Mouse (Mus musculus) lung, embryonic 16.5 days (tissue): Measurements from ENCODE around the gene Npff. TPM values are rescaled to one million over a fixed set of nuclear protein-coding genes. Genes with fewer than 3 reads are reported as not detected.

Experiments used
- ATAC-seq: fragments of 200-750 bp; cut with Nextera tagmentation; 2 replicates; pipeline ENCODE4 v1.8.0; 2017; ENCODE audit warnings: low read depth, mild to moderate bottlenecking, moderate library complexity
- H3K27ac ChIP-seq: fragments of 300-500 bp; sonication (generic); 2 replicates; pipeline ENCODE4 v1.5.1; 2014; ENCODE audit warnings: mild to moderate bottlenecking, control low read depth, low read length
- H3K27me3 ChIP-seq: fragments of 300-500 bp; sonication (generic); 2 replicates; pipeline ENCODE4 v1.6.1; 2014; ENCODE audit warnings: low read depth, low read length, mixed read lengths; ENCODE audit not compliant: control insufficient read depth, insufficient read depth
- H3K36me3 ChIP-seq: fragments of 300-500 bp; sonication (generic); 2 replicates; pipeline ENCODE4 v1.6.1; 2014; ENCODE audit warnings: low read length; ENCODE audit not compliant: control insufficient read depth, insufficient read depth
- H3K4me1 ChIP-seq: fragments of 300-500 bp; sonication (generic); replicated peaks from 2 replicates; pipeline ENCODE4 v1.6.1; 2014; ENCODE audit warnings: low read length, mixed read lengths; ENCODE audit not compliant: control insufficient read depth, insufficient read depth
- H3K4me2 ChIP-seq: fragments of 300-500 bp; sonication (generic); 2 replicates; pipeline ENCODE4 v1.6.1; 2014; ENCODE audit warnings: low read depth, low read length, control low read depth
- H3K4me3 ChIP-seq: fragments of 300-500 bp; sonication (generic); 2 replicates; pipeline ENCODE4 v1.5.1; 2014; ENCODE audit warnings: mild to moderate bottlenecking, low read length, control low read depth
- H3K9ac ChIP-seq: fragments of 300-500 bp; sonication (generic); 2 replicates; pipeline ENCODE4 v1.6.1; 2014; ENCODE audit warnings: low read length, control low read depth
- H3K9me3 ChIP-seq: fragments of 300-500 bp; sonication (generic); 2 replicates; pipeline ENCODE4 v1.6.1; 2016; ENCODE audit warnings: low read length; ENCODE audit not compliant: control insufficient read depth
- WGBS: fragments of 180-500 bp; shearing (Covaris S2); extraction: QIAGEN DNeasy Blood & Tissue Kit; methylation state at CpG from one replicate; pipeline ENCODE4 v1.1.7; 2014; 5-methylcytosine and 5-hydroxymethylcytosine counted together
- polyA plus RNA-seq: library from polyadenylated mRNA; unstranded; fragments of >200 nt; fragmentation: Nextera tagmentation; extraction: Ambion mirVana; gene quantifications from 2 replicates; pipeline ENCODE4 v1.2.1, GENCODE M21; 2015

The Npff gene
- polyA plus RNA-seq, 1 experiment from 2014 or later, result 4.4 TPM

DNA sequence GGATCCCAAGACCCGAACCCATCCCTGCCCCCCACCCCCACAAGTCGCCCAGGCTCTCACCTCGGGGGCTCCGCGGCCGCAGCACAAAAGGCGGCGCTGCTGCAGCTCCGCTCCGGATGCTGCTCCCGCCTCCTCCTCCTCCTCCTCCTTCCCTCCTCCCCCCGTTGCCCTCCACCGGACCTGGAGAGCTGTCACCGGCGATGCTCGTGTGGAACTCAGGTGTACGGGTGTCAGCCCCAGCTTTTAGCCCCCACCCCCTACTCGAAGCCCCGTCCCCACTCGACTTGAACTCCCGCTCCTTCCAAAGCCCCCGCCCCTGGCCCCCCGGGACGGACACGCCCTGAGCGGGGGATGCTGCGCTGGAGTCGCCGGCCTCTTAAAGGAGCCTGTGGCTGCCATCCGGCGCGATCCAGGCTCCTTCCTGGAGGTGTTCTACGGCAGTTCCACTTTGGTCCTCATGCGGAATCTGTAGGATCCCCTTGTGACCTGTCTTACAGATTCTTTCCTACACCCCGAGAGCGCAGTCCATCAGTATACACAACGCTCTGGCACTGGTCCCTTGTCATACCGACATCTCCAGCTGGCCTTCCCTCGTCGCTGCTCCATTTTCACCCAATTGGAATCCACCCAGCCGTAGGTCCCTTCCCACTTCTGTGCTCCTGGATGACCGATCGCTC, 7.9 kb downstream of the Npff start, which contains the start of gene Map3k12:
Map3k12 (minus strand) TSS at position 337 of the 677 bp plus-strand sequence.
- H3K9ac ChIP-seq, result peak within 1 kb of the TSS; percentile 64
- H3K36me3 ChIP-seq, result no peaks in the 10 kb centered on the region
- WGBS, result under 1% methylated on average over 43 of the region's 43 CpGs
- peaks cover 17% of the 10 kb centered on the region for H3K4me1 ChIP-seq
- peak within 1 kb of the TSS; percentile 60 for H3K4me3 ChIP-seq
- no peak; the same call in 1 of the 2 replicates for ATAC-seq
- H3K4me2 ChIP-seq, result peak within 1 kb of the TSS; percentile 89
- no peaks in the 10 kb centered on the region for H3K9me3 ChIP-seq
- no peaks in the 10 kb centered on the region for H3K27me3 ChIP-seq
- H3K27ac ChIP-seq, result peak within 1 kb of the TSS; percentile 83

DNA sequence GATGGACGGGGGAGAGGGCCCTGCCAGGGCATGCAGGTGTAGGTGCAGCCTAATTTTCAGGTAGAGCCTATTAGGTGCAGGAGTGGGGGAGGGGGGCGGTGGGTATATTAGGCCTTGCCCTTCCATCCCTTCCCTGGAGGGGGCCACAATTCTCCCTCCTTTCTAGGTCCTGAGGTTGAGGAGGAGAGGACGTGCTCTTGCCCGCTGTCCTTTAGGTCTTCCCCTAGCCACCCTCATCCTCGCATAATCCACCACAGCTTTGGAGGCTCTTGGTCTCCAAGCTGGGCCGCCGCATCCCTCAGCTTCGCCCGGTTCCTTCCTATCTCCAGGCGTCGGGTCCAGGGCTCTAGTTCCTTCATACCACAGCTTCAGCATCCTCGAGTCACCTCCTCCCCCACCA, 8.4 kb downstream of the Npff start:
- Histone ChIP-seq H3K4me1 (peaks cover 21% of the 10 kb centered on the region), H3K4me3 (peak overlapping the region; percentile 60), H3K36me3 (no peaks in the 10 kb centered on the region), H3K27me3 (no peaks in the 10 kb centered on the region), H3K4me2 (peak overlapping the region; percentile 89), H3K27ac (peak overlapping the region; percentile 83), H3K9ac (peak overlapping the region; percentile 64), H3K9me3 (no peaks in the 10 kb centered on the region)
- ATAC-seq, result no peak
- 1% methylated on average over 12 of the region's 12 CpGs for WGBS

DNA sequence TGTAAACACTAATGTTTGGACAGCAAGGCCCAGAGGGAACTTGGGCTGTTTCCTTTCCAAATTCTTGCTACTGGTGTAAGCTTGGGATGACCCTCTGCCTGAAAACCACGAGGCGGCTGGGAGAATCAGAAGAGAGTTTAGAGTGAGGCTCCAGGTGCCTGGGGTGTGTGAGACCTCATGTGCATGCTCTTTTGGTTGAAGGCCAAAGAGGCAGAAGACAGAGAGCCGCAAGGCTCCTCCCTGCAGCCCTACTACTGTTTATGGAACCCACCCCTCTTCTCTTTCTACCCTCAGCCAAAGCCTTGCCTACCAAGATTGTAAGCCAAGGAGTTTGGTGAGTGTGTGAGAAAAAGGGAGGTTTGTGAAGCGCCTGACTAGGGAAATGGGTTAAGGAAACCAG, 9.0 kb downstream of the Npff start:
- Histone ChIP-seq H3K27ac (peak overlapping the region; percentile 33; the same call in 1 of the 2 replicates), H3K9ac (peak overlapping the region; percentile 64), H3K4me3 (peak overlapping the region; percentile 60), H3K27me3 (no peaks in the 10 kb centered on the region), H3K36me3 (no peaks in the 10 kb centered on the region), H3K4me1 (peaks cover 26% of the 10 kb centered on the region), H3K9me3 (no peaks in the 10 kb centered on the region), H3K4me2 (peak overlapping the region; percentile 89)
- ATAC-seq, result no peak
- 42% methylated on average over 4 of the region's 4 CpGs for WGBS

DNA sequence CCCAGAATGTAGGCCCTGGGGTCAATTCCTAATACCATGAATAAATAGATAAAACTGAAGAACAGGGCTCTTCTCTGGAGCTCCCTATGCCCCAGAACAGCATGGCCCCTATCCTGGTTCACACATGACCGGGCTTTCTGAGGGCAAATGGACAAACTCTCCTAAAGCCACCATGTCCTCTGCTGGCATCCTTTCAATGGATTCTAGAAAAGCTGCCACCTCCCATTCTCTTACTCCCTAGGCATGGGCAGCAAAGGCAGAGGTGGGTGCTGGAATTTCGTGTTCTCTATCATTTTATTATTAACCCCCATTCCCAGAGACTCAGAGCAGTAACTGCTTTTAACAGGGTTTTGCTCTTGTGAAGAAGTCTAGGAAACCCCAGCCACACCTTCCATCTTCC, 9.5 kb downstream of the Npff start:
- Histone ChIP-seq H3K4me3 (no peak overlapping the region), H3K9ac (no peak overlapping the region), H3K4me1 (peaks cover 26% of the 10 kb centered on the region), H3K27ac (no peak overlapping the region), H3K27me3 (no peaks in the 10 kb centered on the region), H3K4me2 (0 out of 2 replicates have a peak overlapping the region, but pooled peaks have one; percentile 89), H3K36me3 (no peaks in the 10 kb centered on the region), H3K9me3 (no peaks in the 10 kb centered on the region)
- 79% methylated on average over 2 of the region's 2 CpGs for WGBS
- ATAC-seq, result no peak

DNA sequence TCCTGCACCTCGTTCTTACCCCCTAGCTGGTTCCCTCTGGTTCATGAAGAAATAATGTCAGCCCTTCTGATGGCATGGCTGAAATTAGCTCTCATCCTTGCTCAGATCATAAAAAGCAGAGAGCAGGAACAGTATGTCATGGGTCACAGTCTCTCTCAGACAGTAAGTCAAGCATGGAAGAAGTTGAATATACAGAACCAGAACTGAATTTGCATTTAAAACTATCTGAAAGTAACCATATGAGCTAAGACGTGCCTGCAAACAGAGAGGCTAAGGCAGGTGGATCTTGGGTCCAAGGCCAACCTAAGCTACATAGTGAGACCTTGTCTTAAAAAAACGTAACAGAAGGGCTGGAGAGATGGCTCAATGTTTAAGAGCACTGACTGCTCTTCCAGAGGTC, 11.7 kb downstream of the Npff start:
- Histone ChIP-seq H3K27ac (no peak overlapping the region), H3K4me3 (no peak overlapping the region), H3K4me1 (peaks cover 25% of the 10 kb centered on the region), H3K27me3 (no peaks in the 10 kb centered on the region), H3K9me3 (no peaks in the 10 kb centered on the region), H3K9ac (no peak overlapping the region), H3K36me3 (no peaks in the 10 kb centered on the region), H3K4me2 (no peak overlapping the region)
- 73% methylated on average over 3 of the region's 3 CpGs for WGBS
- ATAC-seq, result no peak

DNA sequence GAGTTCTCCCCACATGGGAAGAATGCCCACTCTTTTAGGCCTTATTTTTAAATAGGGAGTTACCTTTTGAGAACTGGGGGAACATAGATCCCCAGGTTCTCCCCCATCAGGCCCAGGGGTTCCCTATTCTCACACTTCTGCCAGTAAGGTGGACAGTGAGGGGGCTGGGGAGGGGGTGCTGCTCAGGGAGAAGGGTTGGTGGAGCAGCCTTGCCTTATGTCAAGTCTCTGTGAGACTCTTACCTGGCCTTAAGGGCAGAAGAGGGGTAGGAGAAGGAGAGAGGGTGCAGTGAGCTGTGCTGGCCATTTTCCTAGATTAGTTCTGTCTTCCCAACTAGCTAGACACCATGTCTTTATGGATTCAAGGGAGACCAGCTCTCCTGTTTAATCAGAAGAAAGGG, 12.3 kb downstream of the Npff start:
- Histone ChIP-seq H3K27me3 (no peaks in the 10 kb centered on the region), H3K4me1 (peaks cover 25% of the 10 kb centered on the region), H3K4me3 (no peak overlapping the region), H3K4me2 (no peak overlapping the region), H3K9me3 (no peaks in the 10 kb centered on the region), H3K9ac (no peak overlapping the region), H3K36me3 (no peaks in the 10 kb centered on the region), H3K27ac (no peak overlapping the region)
- no peak for ATAC-seq

DNA sequence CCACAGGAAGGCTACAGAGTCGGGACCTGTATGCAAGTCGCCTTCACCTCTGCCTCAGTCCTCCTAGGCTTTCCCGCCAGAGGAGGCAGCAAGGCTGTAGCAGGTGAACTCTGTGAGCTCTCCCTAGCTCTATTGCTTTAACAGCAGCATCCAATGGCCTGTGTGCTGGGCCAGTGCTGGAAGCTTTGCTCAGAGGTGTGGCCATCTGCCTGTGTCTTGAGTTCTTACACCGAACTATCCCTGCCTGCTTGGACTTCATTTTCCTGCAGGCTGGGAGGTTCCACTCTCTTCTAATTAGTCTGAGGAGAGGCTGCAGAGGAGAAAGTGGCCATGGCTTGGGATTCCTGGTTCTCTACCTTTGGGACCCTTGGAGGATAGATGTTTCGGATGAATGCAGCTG, 12.7 kb downstream of the Npff start:
- Histone ChIP-seq H3K4me1 (peaks cover 25% of the 10 kb centered on the region), H3K36me3 (no peaks in the 10 kb centered on the region), H3K27me3 (no peaks in the 10 kb centered on the region), H3K4me3 (no peak overlapping the region), H3K4me2 (no peak overlapping the region), H3K27ac (no peak overlapping the region), H3K9me3 (no peaks in the 10 kb centered on the region), H3K9ac (no peak overlapping the region)
- WGBS, result 51% methylated on average over 5 of the region's 5 CpGs
- ATAC-seq, result no peak

DNA sequence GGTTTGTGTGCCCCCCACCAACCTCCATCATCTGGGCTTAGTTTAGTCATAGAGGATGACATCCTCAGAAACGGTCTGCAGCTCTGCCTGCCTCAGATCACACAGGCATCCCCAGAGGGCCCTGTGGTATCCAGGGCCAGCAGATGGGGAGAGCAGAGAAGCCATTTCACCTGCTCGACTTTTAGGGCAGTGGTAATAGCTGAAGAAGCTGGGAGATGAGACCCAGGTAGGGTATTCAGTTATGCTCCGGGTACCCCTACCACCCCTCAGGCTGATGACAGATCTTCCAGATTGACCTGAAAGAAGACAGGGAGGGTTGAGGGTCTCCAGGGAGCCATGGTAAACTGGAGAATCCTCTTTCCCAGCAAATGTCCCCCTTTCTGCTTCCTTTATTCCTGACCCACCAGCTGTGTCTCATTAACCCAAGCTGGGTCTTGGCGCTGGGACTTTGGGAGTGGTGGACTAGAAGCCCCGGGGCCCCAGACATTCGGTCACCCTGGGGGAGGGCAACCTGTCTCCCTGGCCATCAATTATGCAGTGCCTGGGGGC, 13.4 kb downstream of the Npff start:
- Histone ChIP-seq H3K9me3 (no peaks in the 10 kb centered on the region), H3K9ac (peak overlapping the region; percentile 52), H3K4me3 (peak overlapping the region; percentile 65), H3K27me3 (no peaks in the 10 kb centered on the region), H3K36me3 (no peaks in the 10 kb centered on the region), H3K4me1 (peaks cover 25% of the 10 kb centered on the region), H3K27ac (no peak overlapping the region), H3K4me2 (peak overlapping the region; percentile 94)
- 15% methylated on average over 6 of the region's 6 CpGs for WGBS
- no peak for ATAC-seq

DNA sequence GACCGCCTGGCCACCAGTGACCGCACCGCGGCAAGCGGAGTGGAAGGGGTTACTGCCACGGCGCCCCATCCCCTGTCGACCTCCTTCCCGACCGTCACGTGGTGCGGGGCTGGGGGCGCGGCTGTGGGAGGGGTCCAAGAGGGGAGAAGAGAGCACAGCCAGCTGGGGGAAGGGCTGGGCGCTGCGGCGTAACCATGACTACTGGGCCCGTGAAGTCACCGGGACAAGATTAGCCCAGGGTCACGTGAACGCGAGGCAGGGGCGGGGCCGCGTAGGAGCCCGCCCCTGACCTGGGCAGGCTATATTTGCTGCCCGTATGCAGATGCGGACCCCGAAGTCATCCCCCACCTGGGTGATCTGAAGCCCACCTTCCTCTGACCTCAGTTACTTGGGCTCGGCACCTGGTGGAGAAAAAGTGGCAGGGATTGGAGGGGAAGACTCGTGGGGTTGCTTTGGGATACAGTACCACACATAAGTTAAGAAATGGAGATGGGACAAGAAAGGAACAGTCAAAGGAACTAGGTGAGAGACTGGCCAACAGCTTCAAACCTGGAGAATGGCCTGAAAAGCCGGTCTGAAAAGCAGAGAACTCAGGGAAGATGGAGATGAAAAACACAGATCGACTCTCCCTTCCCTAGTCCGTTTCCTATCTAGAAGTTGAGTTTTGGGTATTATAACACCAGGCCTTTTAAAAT, 14.0 kb downstream of the Npff start:
- peak overlapping the region; percentile 65 for H3K4me3 ChIP-seq
- ATAC-seq, result peak; percentile 96
- H3K27ac ChIP-seq, result peak overlapping the region; percentile 72
- H3K9me3 ChIP-seq, result no peaks in the 10 kb centered on the region
- peaks cover 21% of the 10 kb centered on the region for H3K4me1 ChIP-seq
- peak overlapping the region; percentile 52 for H3K9ac ChIP-seq
- no peaks in the 10 kb centered on the region for H3K27me3 ChIP-seq
- 2% methylated on average over 34 of the region's 34 CpGs for WGBS
- no peaks in the 10 kb centered on the region for H3K36me3 ChIP-seq
- H3K4me2 ChIP-seq, result peak overlapping the region; percentile 94
